Mouse (Mus musculus) kidney, adult 2 months (tissue): ENCODE results near the gene Dus1l.

Source experiments
- CTCF ChIP-seq: fragments of 200-500 bp; conservative IDR thresholded peaks from 2 replicates; pipeline ENCODE4 v1.5.1; 2011; ENCODE audit warnings: low read depth, mild to moderate bottlenecking, control low read depth, low read length, moderate library complexity, mixed read lengths; ENCODE audit not compliant: insufficient read depth, insufficient read length
- POLR2A ChIP-seq: fragments of 200-500 bp; IDR thresholded peaks from one replicate; pipeline ENCODE4 v1.6.1; 2011; ENCODE audit warnings: low read depth, low read length, control low read depth

DNA sequence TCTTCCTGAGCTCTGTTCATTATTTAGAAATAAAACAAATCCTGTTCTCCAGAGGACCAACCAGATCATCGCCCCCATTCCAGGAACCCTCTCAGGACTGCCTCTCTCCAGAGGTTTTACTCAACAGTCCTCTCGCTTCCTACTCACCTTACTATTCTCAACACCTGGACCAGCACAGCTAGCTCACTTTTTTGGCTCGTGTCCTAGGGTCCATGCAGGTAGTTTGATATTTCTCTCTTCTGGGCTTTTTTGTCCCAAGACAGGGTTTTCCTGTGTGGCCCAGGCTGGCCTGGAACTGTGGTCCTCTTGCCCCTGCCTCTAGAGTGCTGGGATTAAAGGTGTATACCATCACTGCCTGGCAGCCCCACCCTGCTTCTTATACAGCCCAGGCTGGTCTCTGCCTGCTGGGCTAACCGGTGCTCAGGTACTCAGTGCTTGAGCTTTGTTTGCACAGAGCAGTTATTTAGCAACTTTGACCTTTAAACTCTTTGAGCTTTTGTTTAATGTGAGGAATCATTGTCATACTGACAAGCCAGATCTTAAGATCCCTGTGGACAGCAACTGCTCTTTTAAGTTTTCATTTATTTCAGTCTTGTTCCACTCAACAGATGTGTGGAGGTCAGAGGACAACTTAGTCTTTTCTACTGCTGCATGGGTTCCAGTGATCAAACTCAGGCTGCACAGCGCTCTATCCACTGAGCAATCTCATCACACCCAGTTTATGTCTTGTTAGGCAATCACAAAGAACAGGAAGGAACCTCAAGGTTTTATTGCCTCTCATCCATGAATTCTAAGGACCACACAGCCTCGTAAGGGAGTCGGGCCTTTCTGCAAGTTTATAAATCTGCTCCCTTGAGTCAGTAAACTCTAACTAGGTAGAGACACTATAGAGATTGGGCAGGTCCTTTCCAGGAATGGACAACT is 9.4 kb upstream of the Dus1l start:
- TF ChIP-seq CTCF, result no peak
- TF ChIP-seq POLR2A, result no peak
